Mouse (Mus musculus) lung, postnatal 36 days (tissue): ENCODE measurements at regions not wholly inside any gene's neighbourhood (a gene's known extent, or its start where the extent isn't known, plus 50 kb on each side); places are given as distances from the start of the nearest gene placed in this dataset.

Experiments used
- DNase-seq: peaks from one replicate; pipeline ENCODE4 v3.0.0; 2022; ENCODE audit warnings: mixed read lengths

GRCm38 (mm10) chr3:136442099-136442498, 116.2 kb upstream of the Bank1 start:
- peak; percentile 15 for DNase-seq

- DNase-seq: no peak
Observed at GRCm38 (mm10) chr3:136439907-136440645, 114.2 kb upstream of the Bank1 start.

- no peak for DNase-seq
Observed at GRCm38 (mm10) chr3:136439350-136439749, 113.5 kb upstream of the Bank1 start.

- DNase-seq: no peak
Observed at GRCm38 (mm10) chr3:136434407-136434806, 108.5 kb upstream of the Bank1 start.

- DNase-seq: no peak
Observed at GRCm38 (mm10) chr3:136432072-136432471, 106.2 kb upstream of the Bank1 start.

GRCm38 (mm10) chr3:136427427-136427826, 101.6 kb upstream of the Bank1 start:
- DNase-seq: no peak

- peak; percentile 16 for DNase-seq
Observed at GRCm38 (mm10) chr3:136426539-136427194, 100.8 kb upstream of the Bank1 start.

- no peak for DNase-seq
Observed at GRCm38 (mm10) chr3:136421969-136422614, 96.2 kb upstream of the Bank1 start.

GRCm38 (mm10) chr3:136405606-136406005, 79.7 kb upstream of the Bank1 start:
- DNase-seq: no peak

GRCm38 (mm10) chr3:136383282-136383681, 57.4 kb upstream of the Bank1 start:
- DNase-seq: no peak

- no peak for DNase-seq
Observed at GRCm38 (mm10) chr3:136380644-136381043, 54.8 kb upstream of the Bank1 start.

GRCm38 (mm10) chr3:136379741-136380398, 54.0 kb upstream of the Bank1 start:
- no peak for DNase-seq

- DNase-seq: no peak
Observed at GRCm38 (mm10) chr3:136376893-136377292, 51.0 kb upstream of the Bank1 start.
